Mouse (Mus musculus): ENCODE results near the gene Zfp423. TPM values are rescaled to one million over a fixed set of nuclear protein-coding genes. Genes with fewer than 3 reads are reported as not detected.

Zfp423 gene
- polyA plus RNA-seq, 1 experiment = 38.1 TPM

- H3K27me3 ChIP-seq (ENCODE audit: control insufficient read depth, insufficient read depth, low read length) = no peaks in the 10 kb centered on the region
- 74% methylated on average over 13 of the region's 13 CpGs for WGBS
- H3K27ac ChIP-seq (ENCODE audit: insufficient read depth, low read length) = no peak overlapping the region
- TF ChIP-seq CTCF (IDR thresholded peaks at IDR 0.05; ENCODE audit: borderline replicate concordance, insufficient read depth, low read depth, low read length) (no peak), POLR2A (IDR thresholded peaks at IDR 0.05; ENCODE audit: borderline replicate concordance, insufficient read depth, low read length) (no peak)
- no peak overlapping the region for H3K4me3 ChIP-seq (replicated peaks; ENCODE audit: insufficient read depth, low read depth, low read length)
- no peaks in the 10 kb centered on the region for H3K4me1 ChIP-seq (ENCODE audit: control insufficient read depth, insufficient read depth, low read length)
- no peak for DNase-seq
These were observed 126.1 kb downstream of the Zfp423 start for GRCm38 (mm10) chr8:87833339-87833738.

- no peak overlapping the region for H3K27ac ChIP-seq (ENCODE audit: insufficient read depth, low read length)
- WGBS = 80% methylated on average over 23 of the region's 23 CpGs
- no peak for DNase-seq
- H3K4me3 ChIP-seq (replicated peaks; ENCODE audit: insufficient read depth, low read depth, low read length) = no peak overlapping the region
- H3K27me3 ChIP-seq (ENCODE audit: control insufficient read depth, insufficient read depth, low read length) = no peaks in the 10 kb centered on the region
- TF ChIP-seq CTCF (IDR thresholded peaks at IDR 0.05; ENCODE audit: borderline replicate concordance, insufficient read depth, low read depth, low read length) = no peak
- TF ChIP-seq POLR2A (IDR thresholded peaks at IDR 0.05; ENCODE audit: borderline replicate concordance, insufficient read depth, low read length) = no peak
- no peaks in the 10 kb centered on the region for H3K4me1 ChIP-seq (ENCODE audit: control insufficient read depth, insufficient read depth, low read length)
These were observed 126.7 kb downstream of the Zfp423 start for GRCm38 (mm10) chr8:87832381-87833325.

DNA sequence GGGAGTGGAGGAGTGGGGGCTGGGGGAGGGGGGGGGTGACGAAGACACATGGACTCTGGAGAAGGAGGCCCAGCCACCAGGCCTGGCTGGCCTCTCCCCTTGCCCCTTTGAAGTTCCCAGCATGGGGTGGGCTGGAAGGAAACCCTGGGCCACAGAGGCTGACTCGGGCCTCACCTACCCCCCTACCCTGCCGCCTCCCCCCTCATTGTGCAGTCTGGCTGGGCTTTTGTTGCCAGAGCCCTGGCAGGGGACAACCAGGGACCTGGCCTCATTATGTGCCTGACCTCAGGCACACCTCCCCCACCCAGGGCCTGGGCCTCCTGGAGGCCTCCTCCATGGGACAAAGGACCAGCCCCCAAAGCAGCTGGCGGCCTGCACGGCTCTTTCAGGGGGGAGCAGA lies 127.8 kb downstream of the Zfp423 start:
- TF ChIP-seq CTCF (IDR thresholded peaks at IDR 0.05; ENCODE audit: borderline replicate concordance, insufficient read depth, low read depth, low read length) (no peak), POLR2A (IDR thresholded peaks at IDR 0.05; ENCODE audit: borderline replicate concordance, insufficient read depth, low read length) (no peak)
- H3K27me3 ChIP-seq (ENCODE audit: control insufficient read depth, insufficient read depth, low read length) = no peaks in the 10 kb centered on the region
- no peak overlapping the region for H3K27ac ChIP-seq (ENCODE audit: insufficient read depth, low read length)
- WGBS = 52% methylated on average over 5 of the region's 5 CpGs
- no peak for DNase-seq
- no peaks in the 10 kb centered on the region for H3K4me1 ChIP-seq (ENCODE audit: control insufficient read depth, insufficient read depth, low read length)
- H3K4me3 ChIP-seq (replicated peaks; ENCODE audit: insufficient read depth, low read depth, low read length) = no peak overlapping the region

DNA sequence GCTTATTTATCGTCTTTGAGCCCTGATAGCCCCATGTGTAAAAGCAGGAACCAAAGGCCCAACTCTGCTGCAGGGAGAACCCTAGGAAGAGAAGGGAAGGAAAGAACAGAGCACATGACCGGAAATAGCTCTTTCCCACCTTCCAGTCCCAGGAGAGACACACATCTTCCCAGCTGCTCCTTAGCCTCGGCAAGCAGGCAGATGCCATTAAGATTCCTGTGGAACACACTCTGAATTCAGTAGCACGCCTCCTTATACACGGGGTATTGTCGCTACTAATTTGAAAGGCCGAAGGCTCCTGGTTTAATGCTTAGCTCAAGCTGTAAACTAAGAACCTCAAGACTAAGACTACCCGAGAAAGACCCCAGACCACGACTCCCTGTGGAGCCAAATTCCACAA lies 128.3 kb downstream of the Zfp423 start:
- TF ChIP-seq POLR2A (IDR thresholded peaks at IDR 0.05; ENCODE audit: borderline replicate concordance, insufficient read depth, low read length) (no peak), CTCF (IDR thresholded peaks at IDR 0.05; ENCODE audit: borderline replicate concordance, insufficient read depth, low read depth, low read length) (no peak)
- H3K27ac ChIP-seq (ENCODE audit: insufficient read depth, low read length) = no peak overlapping the region
- peaks cover 4% of the 10 kb centered on the region for H3K4me1 ChIP-seq (ENCODE audit: control insufficient read depth, insufficient read depth, low read length)
- no peaks in the 10 kb centered on the region for H3K27me3 ChIP-seq (ENCODE audit: control insufficient read depth, insufficient read depth, low read length)
- no peak for DNase-seq
- 69% methylated on average over 9 of the region's 9 CpGs for WGBS
- no peak overlapping the region for H3K4me3 ChIP-seq (replicated peaks; ENCODE audit: insufficient read depth, low read depth, low read length)

GRCm38 (mm10) chr8:87830200-87830599 lies 129.2 kb downstream of the Zfp423 start:
- 54% methylated on average over 6 of the region's 6 CpGs for WGBS
- TF ChIP-seq CTCF (IDR thresholded peaks at IDR 0.05; ENCODE audit: borderline replicate concordance, insufficient read depth, low read depth, low read length) (peak; percentile 54; the same call in 1 of the 2 replicates), POLR2A (IDR thresholded peaks at IDR 0.05; ENCODE audit: borderline replicate concordance, insufficient read depth, low read length) (no peak)
- peaks cover 6% of the 10 kb centered on the region for H3K4me1 ChIP-seq (ENCODE audit: control insufficient read depth, insufficient read depth, low read length)
- no peaks in the 10 kb centered on the region for H3K27me3 ChIP-seq (ENCODE audit: control insufficient read depth, insufficient read depth, low read length)
- H3K4me3 ChIP-seq (replicated peaks; ENCODE audit: insufficient read depth, low read depth, low read length) = no peak overlapping the region
- no peak for DNase-seq
- H3K27ac ChIP-seq (ENCODE audit: insufficient read depth, low read length) = no peak overlapping the region

DNA sequence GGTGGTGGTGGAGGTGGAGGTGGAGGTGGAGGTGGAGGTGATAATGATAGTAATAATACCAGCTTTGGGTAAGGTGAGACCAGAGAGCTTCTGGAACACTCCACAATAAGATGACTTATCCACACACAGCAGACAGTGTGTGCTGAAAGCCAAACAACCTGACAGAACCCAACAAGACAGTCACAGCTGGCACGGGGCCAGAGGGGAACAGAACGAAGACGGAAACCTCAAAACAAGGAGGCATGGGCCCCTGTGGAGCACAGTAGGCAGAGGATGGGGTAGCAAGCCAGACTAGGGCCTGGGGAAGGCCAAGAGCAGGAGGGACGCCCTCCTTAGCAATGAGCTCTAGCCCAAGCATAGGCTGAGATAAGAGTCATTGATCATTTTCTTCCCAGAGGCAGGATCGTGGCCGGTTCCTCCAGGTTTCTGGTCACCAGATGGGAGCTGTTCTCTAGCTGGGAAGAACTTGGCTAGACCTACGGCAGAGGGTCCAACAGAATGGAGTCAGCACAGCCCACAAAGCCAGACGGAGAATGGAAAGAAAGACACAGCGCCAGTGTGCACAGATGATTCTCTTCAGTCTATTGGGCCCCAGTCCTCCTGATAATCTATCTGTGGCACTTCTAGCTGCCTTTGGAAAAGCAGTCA lies 133.3 kb downstream of the Zfp423 start:
- WGBS = 33% methylated on average over 9 of the region's 9 CpGs
- Histone ChIP-seq H3K4me3 (replicated peaks; ENCODE audit: insufficient read depth, low read depth, low read length) (no peak overlapping the region), H3K27ac (ENCODE audit: insufficient read depth, low read length) (no peak overlapping the region), H3K4me1 (ENCODE audit: control insufficient read depth, insufficient read depth, low read length) (peaks cover 6% of the 10 kb centered on the region), H3K27me3 (ENCODE audit: control insufficient read depth, insufficient read depth, low read length) (no peaks in the 10 kb centered on the region)
- peak in 1 of 2 experiments; percentile 54 for DNase-seq
- TF ChIP-seq CTCF (IDR thresholded peaks at IDR 0.05; ENCODE audit: borderline replicate concordance, insufficient read depth, low read depth, low read length) (no peak), POLR2A (IDR thresholded peaks at IDR 0.05; ENCODE audit: borderline replicate concordance, insufficient read depth, low read length) (no peak)

GRCm38 (mm10) chr8:87823172-87823571 lies 136.2 kb downstream of the Zfp423 start:
- no peak overlapping the region for H3K4me3 ChIP-seq (replicated peaks; ENCODE audit: insufficient read depth, low read depth, low read length)
- TF ChIP-seq POLR2A (IDR thresholded peaks at IDR 0.05; ENCODE audit: borderline replicate concordance, insufficient read depth, low read length) = no peak
- no peak for TF ChIP-seq CTCF (IDR thresholded peaks at IDR 0.05; ENCODE audit: borderline replicate concordance, insufficient read depth, low read depth, low read length)
- 72% methylated on average over 7 of the region's 7 CpGs for WGBS
- no peak overlapping the region for H3K27ac ChIP-seq (ENCODE audit: insufficient read depth, low read length)
- peaks cover 17% of the 10 kb centered on the region for H3K4me1 ChIP-seq (ENCODE audit: control insufficient read depth, insufficient read depth, low read length)
- DNase-seq = no peak
- H3K27me3 ChIP-seq (ENCODE audit: control insufficient read depth, insufficient read depth, low read length) = no peaks in the 10 kb centered on the region

Measured in cerebellum, adult 2 months (tissue).